Mouse (Mus musculus): ENCODE measurements around the gene Ubxn11.

Ubxn11 gene

GRCm38 (mm10) chr4:134118126-134118800 is 15.9 kb downstream of the Ubxn11 start:
- no peak for DNase-seq (ENCODE audit: low spot score)

- no peak for DNase-seq (ENCODE audit: low spot score)
These were observed 16.7 kb downstream of the Ubxn11 start for GRCm38 (mm10) chr4:134119042-134119441.

- DNase-seq (ENCODE audit: low spot score) = no peak
These were observed 17.3 kb downstream of the Ubxn11 start for GRCm38 (mm10) chr4:134119644-134120043.

- DNase-seq (ENCODE audit: low spot score) = peak; percentile 57
These were observed 17.9 kb downstream of the Ubxn11 start for GRCm38 (mm10) chr4:134120192-134120805.

- no peak for DNase-seq (ENCODE audit: low spot score)
These were observed 18.5 kb downstream of the Ubxn11 start for GRCm38 (mm10) chr4:134120916-134121315.

- DNase-seq (ENCODE audit: low spot score) = no peak
These were observed 19.2 kb downstream of the Ubxn11 start for GRCm38 (mm10) chr4:134121571-134121970.

GRCm38 (mm10) chr4:134122281-134122680 is 19.9 kb downstream of the Ubxn11 start:
- DNase-seq (ENCODE audit: low spot score) = no peak

- no peak for DNase-seq (ENCODE audit: low spot score)
These were observed 20.8 kb downstream of the Ubxn11 start for GRCm38 (mm10) chr4:134123147-134123546.

- no peak for DNase-seq (ENCODE audit: low spot score)
These were observed 21.5 kb downstream of the Ubxn11 start for GRCm38 (mm10) chr4:134123680-134124551.

GRCm38 (mm10) chr4:134125383-134126060 is 23.2 kb downstream of the Ubxn11 start:
- DNase-seq (ENCODE audit: low spot score) = no peak

GRCm38 (mm10) chr4:134126300-134127120 is 24.1 kb downstream of the Ubxn11 start:
- no peak for DNase-seq (ENCODE audit: low spot score)

GRCm38 (mm10) chr4:134127121-134127455 is 24.7 kb downstream of the Ubxn11 start:
- DNase-seq (ENCODE audit: low spot score) = no peak

GRCm38 (mm10) chr4:134127793-134128192 is 25.4 kb downstream of the Ubxn11 start:
- DNase-seq (ENCODE audit: low spot score) = no peak

- DNase-seq (ENCODE audit: low spot score) = peak; percentile 91
These were observed 26.0 kb downstream of the Ubxn11 start, which contains the start of gene Sh3bgrl3 for GRCm38 (mm10) chr4:134128221-134128982. Gene Sh3bgrl3 (minus strand): TSS chr4:134128789.

GRCm38 (mm10) chr4:134128983-134129362 is 26.6 kb downstream of the Ubxn11 start:
- DNase-seq (ENCODE audit: low spot score) = no peak

GRCm38 (mm10) chr4:134129482-134129881 is 27.1 kb downstream of the Ubxn11 start:
- no peak for DNase-seq (ENCODE audit: low spot score)

- DNase-seq (ENCODE audit: low spot score) = no peak
These were observed 29.7 kb downstream of the Ubxn11 start for GRCm38 (mm10) chr4:134132117-134132516.

GRCm38 (mm10) chr4:134132519-134133095 is 30.2 kb downstream of the Ubxn11 start:
- DNase-seq (ENCODE audit: low spot score) = no peak

GRCm38 (mm10) chr4:134136280-134136926 is 34.0 kb downstream of the Ubxn11 start:
- DNase-seq (ENCODE audit: low spot score) = no peak

GRCm38 (mm10) chr4:134138857-134139256 is 36.5 kb downstream of the Ubxn11 start:
- no peak for DNase-seq (ENCODE audit: low spot score)

Data from yolk sac, embryonic 10.5 days (tissue).